Mouse (Mus musculus): Measurements from ENCODE around the gene D330045A20Rik.

DNA sequence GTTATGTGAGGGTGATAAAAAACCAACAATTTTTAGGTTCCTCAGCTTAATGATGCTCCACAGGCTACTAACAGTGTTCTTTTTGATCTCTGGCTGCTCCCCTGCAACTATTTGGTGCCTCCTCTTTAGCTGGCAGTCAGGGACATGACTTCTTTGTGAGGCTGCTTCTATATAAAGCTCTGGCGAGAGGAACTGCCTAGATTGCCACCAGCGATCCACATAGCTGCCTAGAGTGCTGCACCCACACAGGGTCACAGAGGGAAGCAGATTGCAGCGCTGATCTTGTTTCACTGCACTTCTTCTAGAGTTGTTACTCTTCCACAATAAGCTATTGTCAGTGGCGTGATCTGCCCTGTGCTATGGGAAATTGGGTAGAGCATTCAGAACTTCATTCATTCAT, 103.4 kb downstream of the D330045A20Rik start:
- TF ChIP-seq POLR2A (IDR thresholded peaks at IDR 0.05; ENCODE audit: insufficient read length, low read depth) = no peak
- TF ChIP-seq POLR2AphosphoS2 (IDR thresholded peaks at IDR 0.05; ENCODE audit: insufficient read length, low read depth) = no peak
- no peak for TF ChIP-seq USF1 (IDR thresholded peaks at IDR 0.05; ENCODE audit: low read depth)
- no peak for TF ChIP-seq CEBPB (IDR thresholded peaks at IDR 0.05; ENCODE audit: insufficient read depth, poor library complexity, severe bottlenecking)
- TF ChIP-seq MAX (IDR thresholded peaks at IDR 0.05; ENCODE audit: low read depth) = no peak
- no peak for TF ChIP-seq SRF (IDR thresholded peaks at IDR 0.05; ENCODE audit: control insufficient read depth, insufficient read length, low read depth)
- TF ChIP-seq E2F4 (IDR thresholded peaks at IDR 0.05; ENCODE audit: insufficient read depth) = no peak
- no peak for TF ChIP-seq TCF12 (IDR thresholded peaks at IDR 0.05; ENCODE audit: insufficient read depth, poor library complexity, severe bottlenecking)
- no peak for TF ChIP-seq MYOD1 (IDR thresholded peaks at IDR 0.05; ENCODE audit: control insufficient read depth in 1 of 3, insufficient read length in 2 of 3, low read depth in 2 of 3)
- TF ChIP-seq MYOG (IDR thresholded peaks at IDR 0.05; ENCODE audit: control insufficient read depth in 1 of 3, insufficient read depth in 1 of 3, insufficient read length in 2 of 3, low read depth in 2 of 3) = no peak
